Mouse (Mus musculus): ENCODE measurements around the gene 4930558K02Rik.

The 4930558K02Rik gene

DNA sequence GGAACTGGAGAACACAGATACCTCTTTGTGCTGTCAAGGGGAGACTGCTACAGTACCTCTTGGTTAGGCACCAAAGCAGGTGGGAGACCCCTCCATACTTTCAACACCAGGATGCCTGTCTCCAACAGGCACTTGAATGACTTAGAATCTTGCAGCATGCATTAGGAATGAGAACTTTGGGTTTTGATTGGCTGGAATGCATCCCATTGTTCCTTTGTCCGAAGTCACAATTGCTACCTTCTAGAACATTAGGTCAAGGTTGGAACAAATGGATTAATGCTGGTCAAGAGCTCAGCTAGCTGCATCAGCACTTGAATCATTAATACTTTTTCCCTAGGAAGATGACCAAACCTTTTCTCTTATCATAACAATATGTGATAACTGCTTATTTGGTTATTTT is at the start of gene 4930558K02Rik:
4930558K02Rik (minus strand) TSS at position 101 of the 400 bp plus-strand sequence.
- DNase-seq (ENCODE audit: extremely low read depth, low read depth, low spot score) = no peak

DNA sequence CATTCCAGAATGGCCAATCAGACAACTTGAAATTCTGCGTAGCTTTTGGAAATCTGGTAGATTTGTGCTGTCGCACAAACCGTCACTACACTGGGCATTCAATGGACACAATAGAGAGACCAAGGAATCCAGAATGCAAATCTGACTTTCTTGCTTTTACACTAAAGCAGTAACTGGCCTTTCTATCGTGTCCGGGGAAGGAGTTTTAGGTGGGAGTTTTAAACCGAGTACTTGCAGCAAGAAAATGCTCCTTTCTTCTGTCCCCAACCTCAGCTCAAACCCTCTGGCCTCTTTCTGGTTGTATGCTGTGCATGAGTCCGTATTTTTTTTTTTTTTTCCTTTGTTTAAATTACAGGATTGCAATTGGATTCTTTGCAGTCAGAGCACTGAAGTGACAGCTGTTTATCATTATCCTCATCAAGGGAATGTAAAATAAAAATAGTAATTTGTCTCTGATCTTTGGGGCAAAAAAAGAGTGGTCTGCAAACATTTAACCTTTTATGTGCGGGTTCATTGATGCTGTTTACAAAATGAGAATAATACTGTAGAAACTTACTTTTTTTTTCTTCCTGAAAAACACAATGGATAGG is 44.3 kb upstream of the 4930558K02Rik start:
- DNase-seq (ENCODE audit: extremely low read depth, low read depth, low spot score) = no peak

DNA sequence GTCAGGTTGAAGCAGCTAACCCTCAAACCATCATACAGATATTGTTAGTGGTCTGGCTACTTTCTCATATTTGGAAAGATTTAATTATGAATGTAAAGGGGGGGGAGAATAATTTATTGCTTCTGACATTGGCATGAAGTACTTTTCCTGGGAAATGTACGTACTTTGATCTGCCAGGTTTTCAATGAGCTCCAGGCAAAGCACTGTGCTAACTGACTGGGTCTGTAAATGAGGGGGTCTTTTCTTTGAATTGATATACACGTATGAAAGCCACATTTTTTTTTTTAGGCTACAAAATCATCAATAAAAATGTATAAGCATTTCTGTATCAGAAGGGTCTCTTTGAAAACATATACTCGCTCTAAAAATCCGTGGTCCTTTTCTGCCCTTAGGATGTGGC is 41.3 kb upstream of the 4930558K02Rik start:
- no peak for DNase-seq (ENCODE audit: extremely low read depth, low read depth, low spot score)

DNA sequence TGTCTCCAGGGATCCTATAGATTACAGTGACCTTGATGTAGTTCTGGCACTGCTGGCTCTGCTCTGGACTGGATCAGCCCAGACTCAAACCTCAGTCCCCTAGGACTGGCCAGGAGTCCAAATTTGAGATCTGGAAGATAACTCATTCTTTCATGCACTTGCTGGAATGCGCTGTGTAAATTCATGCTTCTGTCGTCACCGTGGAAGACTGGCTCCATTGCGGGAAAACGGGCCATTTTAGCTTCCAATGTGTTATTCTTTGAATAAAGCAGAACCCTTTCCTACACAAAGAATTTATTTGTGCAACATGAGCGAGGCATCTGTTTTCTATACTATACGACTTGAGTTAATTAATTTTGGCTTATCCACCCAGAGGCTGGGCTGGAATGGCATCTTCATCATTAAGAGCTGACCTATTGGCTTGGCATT is 40.9 kb upstream of the 4930558K02Rik start:
- DNase-seq (ENCODE audit: extremely low read depth, low read depth, low spot score) = no peak

DNA sequence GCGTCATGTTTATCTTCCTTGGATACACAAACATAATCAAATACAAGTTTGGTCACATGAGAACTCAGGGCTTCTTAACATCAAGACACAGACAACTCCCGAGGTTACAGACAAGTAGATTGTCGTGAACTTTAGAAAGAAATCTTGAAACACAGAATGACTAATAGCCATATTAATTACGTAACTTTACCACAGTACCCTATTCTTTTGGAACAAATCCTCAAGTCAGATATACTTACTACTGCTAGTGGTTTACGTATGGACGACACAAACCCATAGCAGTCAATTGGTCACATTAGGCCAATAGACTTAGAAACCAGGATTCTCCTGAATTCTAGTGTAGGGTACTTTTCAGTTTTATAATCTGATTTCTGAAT is 39.2 kb upstream of the 4930558K02Rik start:
- no peak for DNase-seq (ENCODE audit: extremely low read depth, low read depth, low spot score)

DNA sequence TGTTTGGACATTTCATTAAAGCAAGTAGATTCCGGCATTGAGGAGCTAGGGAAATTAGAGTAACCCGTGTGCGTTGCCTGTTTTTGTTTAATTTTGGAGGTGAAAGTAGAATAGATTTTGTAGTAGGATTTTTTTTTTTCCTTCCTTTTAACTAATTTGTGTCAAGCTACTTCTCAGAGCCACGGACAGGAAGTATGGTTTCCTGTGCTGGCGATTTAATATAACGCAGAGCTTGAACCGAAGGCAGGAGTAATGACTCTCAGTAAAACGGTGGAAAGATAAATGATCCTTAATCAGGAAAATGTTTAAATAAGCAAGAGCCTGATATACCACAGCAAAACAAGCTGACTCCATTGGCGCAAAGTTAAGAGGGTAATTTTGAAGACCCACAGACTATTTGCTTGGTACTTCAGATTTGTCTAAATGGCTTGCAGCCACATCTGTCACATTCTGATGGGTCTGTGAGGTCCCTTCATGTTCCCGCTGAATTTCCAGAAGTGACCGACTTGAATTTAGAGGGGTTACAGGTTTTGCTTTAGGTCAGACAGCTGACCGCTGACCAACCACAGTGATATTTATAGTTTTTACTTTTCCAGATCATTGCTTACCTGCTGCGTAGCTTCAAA is 38.7 kb upstream of the 4930558K02Rik start:
- no peak for DNase-seq (ENCODE audit: extremely low read depth, low read depth, low spot score)

DNA sequence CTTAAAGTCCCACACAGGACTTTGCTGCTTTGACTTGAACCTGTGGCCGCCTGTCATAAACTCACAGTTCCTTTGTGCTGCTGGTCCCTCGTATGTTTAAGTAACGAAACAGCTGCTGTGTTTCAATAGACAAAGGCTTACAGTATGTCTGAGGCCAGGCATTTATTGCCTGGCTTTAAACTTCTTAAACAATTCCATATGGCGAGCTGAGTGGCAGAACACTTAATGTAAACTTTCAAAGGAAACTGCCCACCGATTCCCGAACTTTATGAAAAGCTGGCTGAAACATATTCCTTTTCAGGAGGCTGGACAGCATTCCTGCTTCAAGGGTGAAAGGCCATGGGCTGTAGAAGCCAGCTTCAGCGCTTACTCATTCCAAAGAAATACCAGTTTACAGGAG is 37.5 kb upstream of the 4930558K02Rik start:
- no peak for DNase-seq (ENCODE audit: extremely low read depth, low read depth, low spot score)

DNA sequence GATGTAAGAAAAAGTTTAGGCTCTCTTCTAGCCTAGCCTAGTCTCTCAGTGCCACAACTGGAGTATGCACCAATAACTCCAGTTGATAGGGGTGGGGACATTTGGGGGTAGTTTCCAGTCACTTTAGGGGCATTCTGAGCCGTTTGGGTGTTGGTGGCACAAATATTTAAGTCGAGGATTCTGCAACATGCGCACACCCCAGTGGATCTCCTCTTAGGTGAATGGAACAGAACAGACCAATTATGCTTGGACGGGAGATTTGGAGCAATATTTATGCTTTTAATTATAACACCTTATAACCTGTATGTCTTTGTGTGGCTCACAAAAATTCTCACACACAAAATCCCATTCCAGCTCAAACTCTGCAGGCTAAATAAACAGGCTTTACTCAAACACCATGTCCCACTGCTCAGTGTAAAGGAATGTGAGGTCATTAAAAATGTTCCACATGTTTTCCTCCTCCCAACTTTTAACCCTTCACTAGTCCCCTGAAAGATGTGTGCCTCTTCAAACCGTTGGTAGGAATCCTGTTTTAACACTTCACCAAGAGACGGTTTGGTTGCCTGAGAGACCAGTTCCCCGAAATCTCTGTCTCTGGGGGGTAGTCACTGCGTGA is 35.9 kb upstream of the 4930558K02Rik start:
- no peak for DNase-seq (ENCODE audit: extremely low read depth, low read depth, low spot score)

DNA sequence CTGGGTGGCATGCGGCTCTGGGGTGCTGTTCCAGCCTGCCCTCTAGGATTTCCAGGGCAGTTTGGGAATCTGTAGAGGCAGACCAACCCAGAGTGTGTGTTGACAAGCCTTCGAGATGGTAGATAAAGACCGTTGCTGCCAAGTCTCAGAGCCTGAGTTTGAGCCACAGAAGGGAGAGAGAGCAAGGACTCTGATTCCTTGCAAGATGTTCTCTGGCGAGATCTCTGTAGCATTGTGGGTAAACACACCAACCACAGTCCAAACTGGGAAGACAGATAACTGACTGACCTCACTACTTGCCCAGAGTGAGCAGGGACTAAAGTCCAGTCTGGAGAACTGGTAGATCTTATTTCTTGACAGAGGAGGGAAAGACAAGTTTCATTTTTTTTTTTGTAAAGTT is 34.1 kb upstream of the 4930558K02Rik start:
- DNase-seq (ENCODE audit: extremely low read depth, low read depth, low spot score) = peak; percentile 18

DNA sequence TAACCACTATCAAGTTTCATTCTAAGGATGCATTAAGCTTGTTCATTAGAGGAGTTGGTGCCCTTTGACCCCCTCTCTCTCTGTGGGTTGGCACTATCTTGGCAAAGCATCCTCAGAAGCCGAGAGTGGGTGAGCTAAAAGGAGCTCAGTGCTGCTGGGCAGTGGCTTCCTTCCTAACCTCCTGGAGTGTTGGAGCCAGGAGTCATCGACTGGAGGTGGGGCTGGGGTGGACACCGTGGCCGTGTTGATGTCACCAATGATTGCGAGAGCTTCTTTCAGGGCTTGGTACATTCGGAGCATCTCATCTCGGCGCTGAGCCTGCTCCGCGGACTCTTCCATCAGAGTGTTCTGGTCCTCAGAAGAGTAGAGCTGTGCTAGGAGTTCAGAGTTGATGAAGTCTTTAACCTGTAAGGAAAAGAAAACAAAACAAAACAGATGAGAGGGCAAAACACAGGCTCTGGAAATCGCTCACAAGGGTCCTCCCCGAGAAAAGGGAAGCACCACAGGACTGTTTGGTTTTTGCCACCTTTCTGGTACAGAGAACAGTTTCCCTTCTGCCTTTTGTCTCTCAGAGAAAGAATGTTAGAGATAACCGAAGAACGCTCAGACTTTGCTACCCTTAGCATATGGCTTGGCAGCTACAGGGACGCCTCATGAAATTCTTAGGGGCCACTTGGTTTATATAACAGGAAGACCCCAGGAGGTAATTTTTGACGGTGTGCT is 32.2 kb upstream of the 4930558K02Rik start:
- DNase-seq (ENCODE audit: extremely low read depth, low read depth, low spot score) = no peak

DNA sequence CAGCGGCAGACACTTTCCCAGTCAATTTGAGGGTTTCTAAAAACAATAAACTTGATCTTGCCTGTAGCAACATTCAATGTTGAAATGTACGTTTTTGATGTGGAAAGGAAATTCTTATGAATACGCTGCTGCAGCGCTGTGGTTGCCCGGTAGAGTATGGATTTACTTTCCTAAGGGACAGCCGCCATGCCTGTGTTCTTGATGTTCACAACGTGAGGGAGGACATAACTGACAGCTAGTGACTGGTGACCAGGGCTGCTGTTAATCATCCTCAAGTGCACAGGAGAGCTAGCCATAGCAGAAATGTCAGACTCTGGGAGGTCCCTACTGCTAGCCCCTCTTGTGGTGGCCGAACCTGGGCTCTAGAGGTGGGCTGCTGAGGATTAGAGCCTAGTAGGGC is 29.6 kb upstream of the 4930558K02Rik start:
- DNase-seq (ENCODE audit: extremely low read depth, low read depth, low spot score) = no peak

DNA sequence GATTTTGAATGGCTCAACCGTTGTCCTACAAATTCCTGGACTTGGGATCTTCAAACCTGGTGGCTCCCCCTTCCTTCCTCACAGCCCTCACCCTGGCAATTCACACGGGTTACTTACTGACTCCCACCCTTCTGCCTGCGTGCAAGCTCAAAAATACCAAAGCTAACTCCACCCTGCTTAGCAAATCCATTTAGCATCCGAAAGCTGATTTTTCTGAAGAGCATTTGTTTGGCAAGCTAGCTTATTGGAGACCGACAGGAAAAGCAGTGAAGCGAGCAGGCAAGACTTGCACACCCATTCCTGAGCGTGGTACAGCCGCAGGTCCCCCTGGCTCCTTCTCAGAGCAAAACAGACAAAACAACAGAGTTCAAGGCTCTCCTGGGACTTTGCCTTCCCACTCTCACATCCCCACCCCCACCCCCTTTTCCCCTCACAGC is 29.2 kb upstream of the 4930558K02Rik start:
- no peak for DNase-seq (ENCODE audit: extremely low read depth, low read depth, low spot score)

DNA sequence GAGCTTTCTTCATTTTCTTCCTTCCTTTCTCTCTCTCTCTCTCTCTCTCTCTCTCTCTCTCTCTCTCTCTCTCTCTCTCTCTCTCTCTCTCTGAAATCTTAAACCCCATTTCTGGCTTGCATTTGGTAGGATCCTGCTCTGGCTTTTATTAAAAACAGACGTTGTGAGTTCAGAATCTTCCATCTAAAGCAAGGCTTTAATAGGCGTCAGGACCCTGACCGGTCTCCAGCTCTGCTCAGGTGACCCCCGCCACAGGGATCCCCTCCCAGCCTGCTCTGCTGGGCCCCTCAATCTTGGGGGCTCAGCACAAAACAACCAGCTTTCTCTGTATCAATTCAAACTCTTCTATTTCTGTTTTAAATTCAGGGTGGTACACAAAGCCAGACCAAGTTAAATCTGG is 28.8 kb upstream of the 4930558K02Rik start:
- DNase-seq (ENCODE audit: extremely low read depth, low read depth, low spot score) = no peak

DNA sequence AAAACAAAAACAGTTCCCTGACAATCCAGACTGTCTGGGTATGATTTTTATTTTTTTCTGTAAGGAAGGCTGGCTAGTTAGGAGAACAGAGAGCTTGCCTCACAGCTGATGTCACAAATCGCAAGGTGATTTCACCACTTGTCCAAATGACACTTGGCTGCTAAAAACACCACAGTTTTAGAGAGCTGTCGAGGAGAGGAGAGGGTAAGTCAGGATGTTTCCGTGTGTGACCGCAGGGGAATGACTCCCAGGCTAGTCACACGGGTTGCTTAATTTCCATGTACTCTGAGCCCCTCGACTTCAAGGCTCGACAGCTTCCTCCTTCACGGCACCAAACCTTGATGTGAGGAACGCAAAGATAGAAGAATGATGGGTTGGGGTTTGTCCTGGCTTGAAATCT is 26.7 kb upstream of the 4930558K02Rik start:
- no peak for DNase-seq (ENCODE audit: extremely low read depth, low read depth, low spot score)

DNA sequence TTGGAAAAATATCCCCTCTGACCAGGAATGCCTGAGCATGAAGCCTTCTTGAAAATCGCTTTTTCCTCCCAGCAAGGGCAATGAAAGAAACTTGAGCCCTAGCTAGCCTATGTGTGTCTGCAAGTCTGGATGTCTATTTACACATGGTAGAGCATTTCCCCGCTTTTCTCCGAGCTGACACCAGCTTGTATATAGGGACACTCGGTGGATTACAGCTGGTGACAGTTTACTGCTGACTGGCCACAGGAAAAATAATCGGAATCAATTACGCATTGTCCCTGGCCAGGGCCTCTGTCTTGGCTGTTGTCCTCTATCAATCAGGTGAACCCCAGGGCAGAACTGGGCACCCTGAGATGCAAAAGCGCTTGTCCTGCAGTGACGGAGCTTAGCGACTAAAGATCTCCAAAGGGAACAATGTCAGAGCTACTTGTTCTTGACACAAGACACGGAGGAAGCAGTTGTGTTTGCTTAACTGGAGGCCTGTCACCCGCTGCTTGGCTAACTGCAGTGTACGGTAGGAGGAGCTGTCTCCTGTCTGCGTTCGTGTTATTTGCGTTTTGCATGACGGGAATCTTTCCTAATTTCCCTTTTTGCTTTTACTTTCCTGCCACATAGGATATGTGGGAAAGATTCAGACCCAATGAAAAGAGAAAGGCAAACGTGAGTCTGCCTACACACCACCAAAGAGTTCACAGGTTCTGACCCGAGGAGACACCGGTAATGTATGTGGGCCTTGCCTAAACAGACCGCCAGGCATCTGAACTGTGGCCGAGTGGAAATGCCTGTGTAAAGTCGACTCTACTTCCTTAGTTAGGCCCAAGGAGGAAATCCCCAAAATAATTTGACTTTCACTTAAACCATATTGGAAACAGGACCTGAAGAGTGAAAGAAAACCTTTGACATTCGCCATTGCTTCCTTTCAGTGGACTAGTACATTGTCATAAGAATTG is 25.7 kb upstream of the 4930558K02Rik start:
- DNase-seq (ENCODE audit: extremely low read depth, low read depth, low spot score) = no peak

DNA sequence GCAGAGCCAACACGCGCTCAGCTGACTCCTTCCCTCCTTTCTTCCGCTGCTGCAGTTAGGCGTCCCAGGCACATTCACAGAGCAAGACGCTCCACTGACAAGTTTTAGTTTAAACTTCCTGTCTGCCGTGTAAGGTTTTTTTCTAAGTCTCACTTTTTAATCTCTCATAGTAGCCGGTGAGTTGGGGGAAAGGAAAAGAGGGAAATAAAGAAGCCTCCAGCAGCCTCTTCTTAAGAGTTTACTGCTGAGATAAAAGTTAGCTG is 25.0 kb upstream of the 4930558K02Rik start:
- DNase-seq (ENCODE audit: extremely low read depth, low read depth, low spot score) = no peak

DNA sequence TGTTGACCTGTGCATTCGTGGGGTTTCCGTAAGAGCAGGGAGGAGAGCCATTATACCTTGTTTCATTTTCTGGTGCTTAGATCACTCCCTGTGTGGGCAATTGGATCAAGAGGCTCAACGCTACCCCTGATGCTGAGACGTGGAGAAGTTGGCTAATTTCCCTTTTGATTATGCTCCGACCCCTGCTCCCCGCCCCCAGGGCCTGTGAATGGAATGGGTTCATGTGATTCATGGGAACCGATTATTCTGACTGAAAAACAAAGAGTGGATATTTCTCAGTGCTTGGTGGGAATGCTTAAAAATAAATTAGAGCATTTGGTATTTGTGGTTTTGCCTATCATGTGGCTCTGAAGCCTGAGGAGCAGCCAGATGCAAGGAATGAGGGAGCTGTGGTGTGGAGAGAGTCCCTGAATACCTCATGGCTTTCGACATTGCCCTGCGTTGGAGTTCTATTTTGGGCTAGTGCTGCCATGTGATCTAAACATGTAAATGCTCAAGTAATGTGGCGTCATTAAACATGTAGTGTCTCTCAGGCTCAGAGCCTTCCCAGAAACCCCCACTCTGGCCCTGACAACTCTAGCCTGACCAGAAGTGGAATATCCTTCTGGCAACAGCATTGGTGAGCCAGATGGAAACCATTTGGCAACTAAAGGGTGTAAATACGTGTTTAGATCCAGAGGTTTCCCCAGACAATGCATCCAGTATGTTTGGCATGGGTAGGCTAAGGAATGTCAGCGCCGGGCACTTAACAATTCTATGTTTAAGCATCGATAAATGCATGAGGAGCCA is 24.5 kb upstream of the 4930558K02Rik start:
- no peak for DNase-seq (ENCODE audit: extremely low read depth, low read depth, low spot score)

DNA sequence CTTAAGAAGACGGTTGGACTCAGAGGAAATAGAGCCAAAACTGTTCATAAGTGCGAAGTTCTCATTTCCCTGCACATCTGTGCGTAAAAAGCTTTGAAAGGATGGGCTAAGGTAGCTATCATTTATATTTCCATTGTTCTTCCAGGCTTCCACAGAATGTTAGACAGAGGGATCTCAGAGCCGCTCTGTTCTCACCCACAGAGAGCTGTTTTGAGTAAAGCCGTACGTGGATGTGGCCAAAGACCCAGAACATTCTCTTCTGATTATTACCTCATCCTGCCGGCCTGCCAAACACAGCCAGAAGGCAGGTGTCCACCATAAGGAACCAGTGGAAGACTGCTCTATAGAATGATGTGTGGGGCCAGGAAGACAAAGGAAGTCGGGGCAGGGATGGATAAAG is 21.9 kb upstream of the 4930558K02Rik start:
- DNase-seq (ENCODE audit: extremely low read depth, low read depth, low spot score) = no peak

DNA sequence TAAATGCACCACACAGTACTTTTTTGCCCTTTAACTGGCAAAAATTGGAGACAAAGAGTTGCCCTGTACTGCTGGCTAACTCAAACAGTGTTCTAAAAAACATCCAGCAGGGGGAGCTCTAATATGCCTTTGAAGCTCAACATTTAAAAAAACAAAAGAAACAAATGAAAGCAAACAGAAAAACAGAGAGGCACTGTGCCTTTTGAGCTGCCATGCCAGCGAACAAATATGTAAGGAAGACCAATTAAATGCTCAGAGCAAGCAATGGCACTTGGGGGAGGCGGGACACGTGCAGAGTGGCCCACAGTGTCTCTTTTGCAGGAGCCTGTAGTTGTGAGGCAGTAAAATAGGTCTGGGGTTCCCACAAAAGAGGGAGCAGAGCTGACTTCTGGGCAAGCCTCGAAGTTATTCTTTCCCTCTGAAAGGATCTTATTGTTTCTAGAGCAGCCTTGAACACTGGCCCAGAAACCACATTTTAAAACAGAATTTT is 20.5 kb upstream of the 4930558K02Rik start:
- DNase-seq (ENCODE audit: extremely low read depth, low read depth, low spot score) = no peak

DNA sequence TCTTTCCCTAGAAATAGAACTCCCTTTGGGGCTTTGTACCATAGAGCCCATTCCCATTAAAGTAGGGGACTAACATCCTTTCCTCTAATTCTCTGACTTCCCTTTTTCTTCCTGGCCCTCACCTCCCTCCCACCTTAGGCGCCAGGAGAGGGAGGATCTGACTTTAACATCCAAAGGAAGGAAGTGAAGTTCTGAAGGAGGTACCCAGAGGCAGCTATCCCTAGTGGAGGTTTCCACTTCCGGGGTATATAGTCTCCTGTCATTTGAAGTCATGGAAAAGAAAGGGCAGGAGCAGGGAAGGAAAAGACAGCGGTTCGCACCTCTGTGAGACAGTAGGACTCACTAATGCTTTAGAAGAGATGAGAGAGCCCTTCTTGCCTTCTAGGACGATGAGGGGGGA is 19.9 kb upstream of the 4930558K02Rik start:
- DNase-seq (ENCODE audit: extremely low read depth, low read depth, low spot score) = no peak
